Mouse (Mus musculus): ENCODE measurements at regions not wholly inside any gene's neighbourhood (a gene's known extent, or its start where the extent isn't known, plus 50 kb on each side); places are given as distances from the start of the nearest gene placed in this dataset.

- no peak for TF ChIP-seq ZC3H11A (IDR thresholded peaks at IDR 0.05; ENCODE audit: borderline replicate concordance, low read depth, low read length)
- no peak for TF ChIP-seq ZNF384 (IDR thresholded peaks at IDR 0.05; ENCODE audit: low read depth, low read length)
- no peak for TF ChIP-seq MAFK (IDR thresholded peaks at IDR 0.05; ENCODE audit: insufficient read depth, low read depth, low read length)
- TF ChIP-seq HCFC1 (IDR thresholded peaks at IDR 0.05; ENCODE audit: borderline replicate concordance, insufficient read depth, low read length): no peak
These were observed 205.1 kb upstream of the Hhip start for GRCm38 (mm10) chr8:80262911-80263310.
